Mouse (Mus musculus): ENCODE measurements around the gene Ezh1. TPM values are rescaled to one million over a fixed set of nuclear protein-coding genes. Genes with fewer than 3 reads are reported as not detected.

Gene Ezh1
- polyA plus RNA-seq, 1 experiment = 4.5 TPM

GRCm38 (mm10) chr11:101190913-101191907 lies 35.1 kb downstream of the Ezh1 start:
- Histone ChIP-seq H3ac (ENCODE audit: control insufficient read depth, insufficient read length, low read depth) (no peak overlapping the region), H3K79me2 (ENCODE audit: control insufficient read depth, insufficient read depth) (no peaks in the 10 kb centered on the region), H3K36me3 (ENCODE audit: control insufficient read depth, insufficient read depth) (no peaks in the 10 kb centered on the region), H3K27me3 (ENCODE audit: control insufficient read depth, insufficient read depth, insufficient read length) (no peaks in the 10 kb centered on the region), H3K79me3 (ENCODE audit: low read depth) (no peaks in the 10 kb centered on the region), H3K4me3 (ENCODE audit: insufficient read depth, poor library complexity, severe bottlenecking) (no peak overlapping the region)
- TF ChIP-seq CEBPB (IDR thresholded peaks at IDR 0.05; ENCODE audit: low read depth) (no peak), MYOG (IDR thresholded peaks at IDR 0.05; ENCODE audit: control insufficient read depth, extremely low read depth, insufficient read length) (no peak)

GRCm38 (mm10) chr11:101190181-101190912 lies 35.9 kb downstream of the Ezh1 start:
- Histone ChIP-seq H3K4me3 (ENCODE audit: insufficient read depth, poor library complexity, severe bottlenecking) (no peak overlapping the region), H3K79me2 (ENCODE audit: control insufficient read depth, insufficient read depth) (no peaks in the 10 kb centered on the region), H3ac (ENCODE audit: control insufficient read depth, insufficient read length, low read depth) (no peak overlapping the region), H3K27me3 (ENCODE audit: control insufficient read depth, insufficient read depth, insufficient read length) (no peaks in the 10 kb centered on the region), H3K36me3 (ENCODE audit: control insufficient read depth, insufficient read depth) (no peaks in the 10 kb centered on the region), H3K79me3 (ENCODE audit: low read depth) (no peaks in the 10 kb centered on the region)
- TF ChIP-seq CTCF (IDR thresholded peaks at IDR 0.05; ENCODE audit: control insufficient read depth, insufficient read depth, insufficient read length) (no peak), FOSL1 (IDR thresholded peaks at IDR 0.05; ENCODE audit: insufficient read depth, low read length, poor library complexity, severe bottlenecking) (no peak), MYOD1 (IDR thresholded peaks at IDR 0.05; ENCODE audit: control insufficient read depth, insufficient read length, low read depth) (no peak), MYOG (IDR thresholded peaks at IDR 0.05; ENCODE audit: control insufficient read depth, extremely low read depth, insufficient read length) (no peak), MAX (IDR thresholded peaks at IDR 0.05) (no peak), CEBPB (IDR thresholded peaks at IDR 0.05; ENCODE audit: low read depth) (no peak), USF1 (IDR thresholded peaks at IDR 0.05; ENCODE audit: low read depth) (no peak)

DNA sequence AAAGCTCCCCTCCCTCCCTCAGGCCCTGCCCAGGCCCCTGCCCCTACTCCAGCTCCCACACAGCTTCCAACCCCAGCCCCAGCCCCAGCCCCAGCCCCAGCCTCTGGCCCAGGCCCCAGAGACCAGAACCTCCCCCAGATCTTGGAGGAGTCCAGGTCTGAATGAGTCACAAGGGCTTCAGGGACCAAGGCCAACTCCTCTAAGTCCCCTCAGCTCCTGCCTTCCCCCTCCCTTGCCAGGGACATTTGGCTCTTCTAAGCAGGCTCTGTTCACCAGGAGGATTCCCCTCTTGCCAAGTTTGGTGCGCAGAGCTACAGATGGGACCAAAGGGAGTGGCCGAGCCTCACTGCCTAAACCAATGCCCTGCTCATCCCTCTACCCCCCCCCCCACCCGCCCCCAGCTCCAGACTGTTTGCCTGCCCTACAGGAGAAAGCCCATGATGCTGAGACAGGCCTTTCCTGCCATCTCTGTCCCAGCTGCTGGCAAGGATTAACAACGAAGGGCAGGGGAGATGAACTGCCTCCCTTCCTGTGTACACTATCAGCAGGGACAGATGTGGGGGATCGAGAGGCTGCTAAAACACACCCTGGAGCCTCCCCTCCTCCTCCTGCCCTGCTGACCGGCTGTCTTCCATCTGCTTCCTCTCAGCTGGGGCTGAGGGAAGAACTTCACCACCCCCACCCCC lies 36.6 kb downstream of the Ezh1 start:
- Histone ChIP-seq H3ac (ENCODE audit: control insufficient read depth, insufficient read length, low read depth) (no peak overlapping the region), H3K4me3 (ENCODE audit: insufficient read depth, poor library complexity, severe bottlenecking) (no peak overlapping the region), H3K79me2 (ENCODE audit: control insufficient read depth, insufficient read depth) (no peaks in the 10 kb centered on the region), H3K27me3 (ENCODE audit: control insufficient read depth, insufficient read depth, insufficient read length) (no peaks in the 10 kb centered on the region), H3K36me3 (ENCODE audit: control insufficient read depth, insufficient read depth) (no peaks in the 10 kb centered on the region), H3K79me3 (ENCODE audit: low read depth) (no peaks in the 10 kb centered on the region)
- TF ChIP-seq FOSL1 (IDR thresholded peaks at IDR 0.05; ENCODE audit: insufficient read depth, low read length, poor library complexity, severe bottlenecking) (no peak), CTCF (IDR thresholded peaks at IDR 0.05; ENCODE audit: control insufficient read depth, insufficient read depth, insufficient read length) (no peak)

- no peaks in the 10 kb centered on the region for H3K79me2 ChIP-seq (ENCODE audit: control insufficient read depth, insufficient read depth)
- TF ChIP-seq FOSL1 (IDR thresholded peaks at IDR 0.05; ENCODE audit: insufficient read depth, low read length, poor library complexity, severe bottlenecking) (no peak), CEBPB (IDR thresholded peaks at IDR 0.05; ENCODE audit: low read depth) (no peak), USF1 (IDR thresholded peaks at IDR 0.05; ENCODE audit: low read depth) (no peak), MAX (IDR thresholded peaks at IDR 0.05) (no peak), MYOD1 (IDR thresholded peaks at IDR 0.05; ENCODE audit: control insufficient read depth, insufficient read length, low read depth) (no peak), MYOG (IDR thresholded peaks at IDR 0.05; ENCODE audit: control insufficient read depth, extremely low read depth, insufficient read length) (no peak), CTCF (IDR thresholded peaks at IDR 0.05; ENCODE audit: control insufficient read depth, insufficient read depth, insufficient read length) (no peak)
- H3K79me3 ChIP-seq (ENCODE audit: low read depth) = no peaks in the 10 kb centered on the region
- no peak overlapping the region for H3K4me3 ChIP-seq (ENCODE audit: insufficient read depth, poor library complexity, severe bottlenecking)
- no peak overlapping the region for H3ac ChIP-seq (ENCODE audit: control insufficient read depth, insufficient read length, low read depth)
- H3K27me3 ChIP-seq (ENCODE audit: control insufficient read depth, insufficient read depth, insufficient read length) = no peaks in the 10 kb centered on the region
- H3K36me3 ChIP-seq (ENCODE audit: control insufficient read depth, insufficient read depth) = no peaks in the 10 kb centered on the region
Measured at GRCm38 (mm10) chr11:101188166-101188805, 38.0 kb downstream of the Ezh1 start.

DNA sequence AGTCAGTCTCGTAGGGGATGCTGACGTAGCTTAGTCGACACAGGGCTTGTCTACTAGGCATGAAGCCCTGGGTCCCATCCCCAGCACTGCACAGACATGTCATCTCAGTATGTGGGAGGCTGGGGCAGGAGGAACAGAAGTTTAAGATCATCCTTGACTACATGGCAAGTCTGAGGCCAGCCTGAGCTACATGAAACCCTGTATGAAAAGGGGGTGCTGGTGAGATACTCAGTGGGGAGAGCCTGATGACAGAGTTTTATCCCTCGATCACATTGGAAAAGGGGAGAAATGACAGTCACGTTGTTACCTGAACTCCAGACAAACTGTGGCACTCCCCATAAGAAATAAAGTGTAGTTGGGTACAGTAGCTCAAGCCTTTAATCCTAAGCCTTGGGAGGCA lies 38.7 kb downstream of the Ezh1 start:
- Histone ChIP-seq H3K36me3 (ENCODE audit: control insufficient read depth, insufficient read depth) (no peaks in the 10 kb centered on the region), H3K27me3 (ENCODE audit: control insufficient read depth, insufficient read depth, insufficient read length) (no peaks in the 10 kb centered on the region), H3K79me2 (ENCODE audit: control insufficient read depth, insufficient read depth) (no peaks in the 10 kb centered on the region), H3ac (ENCODE audit: control insufficient read depth, insufficient read length, low read depth) (no peak overlapping the region), H3K4me3 (ENCODE audit: insufficient read depth, poor library complexity, severe bottlenecking) (no peak overlapping the region), H3K79me3 (ENCODE audit: low read depth) (no peaks in the 10 kb centered on the region)
- TF ChIP-seq FOSL1 (IDR thresholded peaks at IDR 0.05; ENCODE audit: insufficient read depth, low read length, poor library complexity, severe bottlenecking) = no peak
- no peak for TF ChIP-seq USF1 (IDR thresholded peaks at IDR 0.05; ENCODE audit: low read depth)
- no peak for TF ChIP-seq MYOD1 (IDR thresholded peaks at IDR 0.05; ENCODE audit: control insufficient read depth, insufficient read length, low read depth)
- no peak for TF ChIP-seq MYOG (IDR thresholded peaks at IDR 0.05; ENCODE audit: control insufficient read depth, extremely low read depth, insufficient read length)
- TF ChIP-seq CTCF (IDR thresholded peaks at IDR 0.05; ENCODE audit: control insufficient read depth, insufficient read depth, insufficient read length) = no peak
- TF ChIP-seq MAX (IDR thresholded peaks at IDR 0.05) = no peak
- TF ChIP-seq CEBPB (IDR thresholded peaks at IDR 0.05; ENCODE audit: low read depth) = no peak

Data from C2C12 (cell line).